Mouse (Mus musculus) right cerebral cortex, postnatal 36 days (tissue): Measurements from ENCODE around the gene Mturn.
A peak's percentile ranks its signal among the peaks of the same experiment; 100 is the strongest.

Experiments used
- DNase-seq, 2 experiments: peaks; one replicate each; pipeline ENCODE4 v3.0.0; 2022; ENCODE audit warnings: low spot score in 2 of 2, mixed read lengths in 1 of 2

The Mturn gene

DNA sequence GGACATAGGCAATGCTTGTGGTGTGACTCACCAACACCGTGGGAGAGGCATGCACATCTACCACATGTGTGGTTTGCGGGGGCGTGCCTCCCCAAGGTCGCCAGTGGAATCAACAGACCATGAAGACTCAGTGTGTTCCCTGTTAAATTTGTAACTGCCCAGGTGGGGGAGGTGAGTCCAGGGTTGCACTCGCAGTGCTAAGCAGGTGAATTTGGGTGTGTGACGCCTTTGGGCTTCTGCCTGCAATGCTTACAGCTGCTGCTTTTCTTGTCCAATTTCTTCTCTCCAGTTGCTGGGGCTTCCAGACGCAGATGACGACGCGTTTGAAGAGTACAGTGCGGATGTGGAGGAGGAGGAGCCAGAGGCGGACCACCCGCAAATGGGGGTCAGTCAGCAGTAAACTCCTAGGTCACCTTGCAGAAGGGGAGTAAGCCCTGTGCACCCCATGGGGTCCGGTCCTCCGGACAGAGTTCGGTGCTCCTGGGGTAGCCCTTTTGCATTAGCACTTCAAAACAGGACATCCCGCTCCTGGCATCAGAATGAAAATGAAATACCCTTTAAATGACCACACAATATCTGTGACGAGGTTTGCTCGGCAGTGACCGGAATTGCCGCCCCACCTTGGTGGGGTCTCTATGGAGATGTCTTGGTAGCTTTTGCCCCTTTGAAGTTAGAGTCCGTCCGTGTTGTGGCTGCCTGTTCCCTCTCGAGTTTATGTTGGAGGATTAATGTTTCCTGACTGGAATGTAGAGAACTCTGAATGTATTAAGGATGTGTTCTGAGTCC lies 17.5 kb downstream of the Mturn start:
- DNase-seq, result peak in 1 of 2 experiments; percentile 48

DNA sequence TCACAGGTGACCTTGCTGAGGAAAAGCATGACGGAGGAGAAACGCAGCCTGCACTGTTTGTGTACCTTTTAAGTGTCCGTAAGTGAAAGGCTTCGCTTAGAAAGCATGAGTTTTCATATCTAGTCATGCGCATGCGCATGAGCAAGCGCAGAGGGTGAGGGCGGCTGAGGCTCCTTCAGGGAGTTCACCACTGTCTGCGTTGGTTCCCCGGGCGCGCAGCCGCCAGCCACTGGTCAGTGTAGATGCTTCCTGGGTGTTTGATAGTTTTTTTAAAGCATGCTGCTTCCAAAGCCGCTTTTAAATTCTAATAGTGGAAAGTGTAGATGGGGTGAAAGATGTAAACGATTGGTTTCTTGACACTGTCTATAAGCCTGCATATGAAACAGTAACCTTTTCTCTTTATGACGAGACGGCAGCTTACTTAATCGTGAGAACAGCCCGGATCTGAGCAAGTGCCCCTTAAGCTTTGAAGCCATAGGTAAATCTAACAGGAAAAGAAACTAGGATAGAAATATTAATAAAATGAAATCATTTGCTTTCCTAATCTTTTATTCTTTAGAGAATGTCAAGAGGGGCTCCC lies 18.1 kb downstream of the Mturn start:
- DNase-seq, result peak; percentile 69 to 78

DNA sequence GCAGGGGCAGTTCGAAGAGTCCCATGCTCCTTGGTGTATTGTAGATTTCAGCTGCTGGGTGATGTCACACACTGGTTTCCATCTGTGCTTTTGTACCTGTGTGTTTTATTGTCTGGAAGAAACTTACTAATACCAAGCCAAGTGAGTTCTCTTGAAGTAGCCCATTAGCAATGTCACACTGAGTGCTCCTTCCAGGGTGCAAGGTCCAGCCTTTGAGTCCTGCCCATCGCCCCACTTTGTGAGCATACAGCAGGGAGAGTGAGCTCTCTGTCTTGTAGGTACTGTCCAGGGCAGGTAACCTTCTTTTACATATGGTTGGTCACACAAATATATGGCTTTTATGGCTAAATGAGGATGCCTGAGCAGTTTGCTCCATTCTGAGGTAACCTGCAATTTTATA lies 19.1 kb downstream of the Mturn start:
- DNase-seq, result no peak

DNA sequence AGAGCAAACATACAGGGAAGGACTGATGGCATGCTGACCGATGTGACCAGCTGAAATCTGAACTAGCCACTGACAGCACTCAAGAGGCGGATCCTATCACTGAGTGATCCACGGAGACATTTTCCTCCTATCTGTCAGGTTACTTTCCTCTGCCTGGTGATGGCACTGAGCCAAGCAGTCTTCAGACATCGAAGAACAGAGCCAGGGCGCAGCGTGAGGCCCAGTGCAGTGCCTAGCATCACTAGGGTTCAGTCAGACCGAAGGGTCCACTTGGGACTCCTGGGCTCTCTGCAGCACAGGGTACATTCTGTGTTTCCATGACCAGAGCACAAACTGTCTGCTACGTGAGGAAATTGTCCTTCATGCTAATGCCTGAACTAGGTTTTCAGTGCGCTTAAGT lies 20.5 kb downstream of the Mturn start:
- no peak for DNase-seq

DNA sequence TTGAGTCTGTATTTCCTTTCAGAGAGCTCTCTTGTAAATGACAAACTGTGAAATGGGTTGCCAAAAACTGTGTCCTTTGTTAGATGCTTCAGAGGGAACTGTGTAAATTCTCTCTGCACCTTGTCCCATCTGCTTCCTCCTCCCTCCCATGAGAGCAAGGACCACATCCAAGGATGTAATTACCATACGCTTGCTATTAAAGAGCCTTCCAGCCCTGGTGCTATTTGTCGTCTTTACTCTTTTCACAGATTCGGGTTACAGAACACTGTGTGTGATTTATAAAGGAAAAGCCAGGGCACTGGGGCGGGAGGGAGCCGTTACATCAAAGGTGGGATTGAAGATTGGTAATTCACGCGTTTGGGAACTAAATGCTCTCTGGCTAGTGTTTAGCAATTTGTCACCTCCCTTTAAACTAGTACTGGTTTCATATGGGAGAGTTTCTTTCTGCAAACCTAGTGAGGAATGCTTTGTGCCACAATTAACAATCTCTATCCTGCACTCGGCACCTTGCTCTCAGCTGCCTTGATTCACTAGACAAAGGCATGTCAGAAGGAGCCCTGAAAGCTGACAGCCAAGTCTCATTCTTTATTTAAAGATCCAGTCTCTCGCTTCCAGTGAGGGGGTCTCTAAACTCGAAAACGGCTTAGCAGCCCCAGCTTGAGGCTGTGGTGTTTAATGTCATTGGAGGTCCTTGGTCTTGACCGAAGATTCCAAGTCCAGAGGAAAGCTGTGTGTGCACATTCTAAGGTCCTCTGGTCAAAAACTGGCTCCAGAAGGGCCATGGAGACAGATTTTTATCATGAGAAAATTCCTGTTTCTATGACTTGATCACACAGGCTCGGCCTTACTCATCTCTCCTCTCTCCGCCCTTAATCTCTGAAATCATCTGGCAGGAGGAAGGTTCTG lies 22.5 kb downstream of the Mturn start:
- no peak for DNase-seq

DNA sequence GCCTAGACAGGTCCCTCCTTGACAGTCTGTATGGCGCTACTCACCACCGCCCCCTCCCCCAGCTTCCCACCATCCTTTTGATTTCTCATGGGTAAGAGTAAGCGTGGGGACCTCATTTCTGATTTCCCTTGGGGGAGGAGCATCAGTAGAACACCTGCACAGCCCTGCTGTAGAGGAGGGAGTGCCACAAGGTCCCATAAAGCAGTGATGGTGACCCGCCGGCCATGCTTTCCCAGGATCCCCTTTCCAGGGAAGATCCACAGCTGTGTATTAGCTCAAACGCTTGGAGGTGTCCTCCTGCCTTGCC lies 23.1 kb downstream of the Mturn start:
- DNase-seq, result no peak

DNA sequence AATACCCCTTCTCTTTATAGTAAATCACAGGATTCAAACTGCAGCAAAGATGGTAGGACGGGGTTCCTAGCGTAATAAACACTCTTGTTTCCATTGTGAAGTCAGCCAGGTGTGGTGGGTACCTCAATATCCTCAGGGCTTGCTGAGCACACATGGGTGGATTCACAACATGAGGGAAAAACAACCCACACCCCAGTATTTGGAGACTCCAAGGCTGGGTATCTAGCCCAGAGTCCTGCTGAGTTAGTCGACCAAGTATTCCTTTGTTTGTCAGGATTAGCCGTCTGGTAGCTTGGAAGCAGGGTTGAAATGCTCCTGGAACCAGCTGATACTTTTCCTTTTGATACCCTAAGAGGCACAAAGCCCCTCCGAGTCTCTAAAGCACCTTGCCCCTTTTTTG lies 23.4 kb downstream of the Mturn start:
- no peak for DNase-seq

DNA sequence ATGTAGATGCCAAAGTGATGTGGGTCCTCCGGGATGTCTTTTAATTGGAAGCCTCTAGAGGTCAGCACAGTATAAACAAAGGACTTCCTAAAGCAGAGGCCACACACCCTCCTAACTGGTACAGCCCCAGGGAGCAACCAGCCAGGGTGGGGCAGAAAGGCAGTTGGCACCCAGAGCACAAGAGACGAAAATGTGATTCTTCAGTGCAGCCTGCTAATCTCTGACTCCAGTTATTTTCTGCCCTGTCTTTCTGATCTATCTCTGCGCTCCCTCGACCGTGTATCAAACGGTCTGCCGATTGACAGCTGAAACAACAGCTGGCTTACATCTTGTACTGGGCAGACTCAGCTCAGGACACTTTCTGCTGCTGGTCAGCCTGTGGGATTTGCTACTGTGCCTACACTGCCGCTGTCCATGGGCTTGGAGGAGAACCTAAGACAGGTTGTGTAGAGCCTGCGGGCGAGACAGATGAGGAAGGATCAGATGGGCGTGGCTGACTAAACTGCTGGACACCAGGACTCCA lies 24.0 kb downstream of the Mturn start:
- no peak for DNase-seq

DNA sequence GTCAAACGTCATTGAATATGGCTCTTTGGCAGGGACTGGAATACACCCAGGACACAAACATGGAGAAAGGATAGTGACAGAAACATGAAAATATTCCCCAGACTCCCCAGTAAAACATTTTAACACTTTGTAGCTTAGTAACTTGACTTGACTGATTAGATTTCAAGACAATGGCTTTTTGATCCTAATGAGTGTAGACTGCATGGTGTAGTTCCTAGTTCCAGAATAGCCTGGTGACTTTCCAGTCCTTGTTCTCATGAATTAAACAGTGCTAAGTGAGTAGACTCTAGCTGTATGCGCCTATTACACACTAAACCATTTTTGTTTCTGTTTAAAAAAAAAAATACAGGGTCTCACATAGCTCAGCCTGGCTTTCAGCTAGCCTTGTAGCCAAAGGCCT lies 24.7 kb downstream of the Mturn start:
- DNase-seq, result no peak

DNA sequence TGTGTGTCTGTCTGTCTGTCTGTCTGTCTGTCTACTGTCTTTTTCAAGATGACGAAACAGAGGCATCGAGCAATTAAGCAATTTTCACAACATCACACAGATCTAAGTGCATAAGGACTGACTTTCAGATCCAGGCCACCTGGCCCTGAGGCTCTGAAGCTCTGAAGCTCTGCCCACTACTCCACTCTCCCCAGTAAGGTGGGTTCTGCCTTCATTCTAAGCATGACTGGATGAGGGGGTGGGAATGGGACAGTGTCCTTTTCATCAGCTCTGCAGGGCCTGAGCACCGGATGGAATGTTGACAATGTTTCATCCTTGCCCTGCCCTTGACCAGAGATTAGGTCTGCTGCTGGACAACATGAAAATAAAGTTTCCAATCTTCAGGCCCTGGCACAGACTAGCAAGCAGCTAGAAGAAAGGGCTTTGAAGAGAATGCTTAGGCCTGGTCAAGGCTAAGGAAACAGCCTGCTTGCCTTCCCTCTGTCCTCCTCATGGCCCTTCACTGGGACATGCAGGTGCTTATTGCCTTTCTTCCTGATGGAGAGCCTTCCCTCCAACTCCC lies 25.3 kb downstream of the Mturn start:
- no peak for DNase-seq

DNA sequence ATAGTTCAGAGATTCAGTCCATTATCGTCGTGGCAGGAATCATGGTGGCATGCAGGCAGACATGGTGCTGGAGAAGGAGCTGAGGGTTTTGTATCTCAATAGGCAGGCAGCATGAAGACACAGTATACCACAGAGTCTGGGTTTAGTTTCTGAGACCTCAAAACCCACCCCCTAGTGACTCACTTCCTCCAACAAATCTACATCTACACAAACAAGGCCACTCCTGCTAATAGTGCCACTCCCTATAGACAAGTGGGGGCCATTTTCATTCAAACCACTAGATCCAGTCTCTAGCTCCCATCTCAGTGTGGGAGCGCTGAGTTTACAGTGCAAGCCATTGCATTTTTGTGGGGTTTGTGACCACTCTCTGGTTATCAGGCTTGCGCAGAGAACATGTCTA lies 27.2 kb downstream of the Mturn start:
- no peak for DNase-seq

DNA sequence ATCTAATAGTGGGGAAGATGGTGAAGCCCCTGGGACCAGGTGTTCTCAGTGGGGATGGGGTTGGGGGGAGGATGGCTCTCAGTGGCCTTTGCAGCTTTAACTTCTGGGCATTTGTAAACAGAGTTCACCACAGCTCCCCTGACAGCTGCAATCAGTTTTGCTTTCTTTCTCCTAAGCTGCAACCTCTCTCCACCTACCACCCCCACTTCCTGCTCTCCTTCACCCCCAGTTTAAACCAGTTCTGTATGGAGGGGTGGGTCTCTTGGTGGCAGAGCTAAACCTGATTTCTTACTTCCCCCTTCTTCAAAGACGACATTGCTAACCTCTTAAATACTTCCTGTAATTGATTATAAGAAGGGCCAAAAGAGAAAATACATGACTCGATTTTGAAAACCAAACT lies 34.3 kb downstream of the Mturn start:
- DNase-seq, result no peak

DNA sequence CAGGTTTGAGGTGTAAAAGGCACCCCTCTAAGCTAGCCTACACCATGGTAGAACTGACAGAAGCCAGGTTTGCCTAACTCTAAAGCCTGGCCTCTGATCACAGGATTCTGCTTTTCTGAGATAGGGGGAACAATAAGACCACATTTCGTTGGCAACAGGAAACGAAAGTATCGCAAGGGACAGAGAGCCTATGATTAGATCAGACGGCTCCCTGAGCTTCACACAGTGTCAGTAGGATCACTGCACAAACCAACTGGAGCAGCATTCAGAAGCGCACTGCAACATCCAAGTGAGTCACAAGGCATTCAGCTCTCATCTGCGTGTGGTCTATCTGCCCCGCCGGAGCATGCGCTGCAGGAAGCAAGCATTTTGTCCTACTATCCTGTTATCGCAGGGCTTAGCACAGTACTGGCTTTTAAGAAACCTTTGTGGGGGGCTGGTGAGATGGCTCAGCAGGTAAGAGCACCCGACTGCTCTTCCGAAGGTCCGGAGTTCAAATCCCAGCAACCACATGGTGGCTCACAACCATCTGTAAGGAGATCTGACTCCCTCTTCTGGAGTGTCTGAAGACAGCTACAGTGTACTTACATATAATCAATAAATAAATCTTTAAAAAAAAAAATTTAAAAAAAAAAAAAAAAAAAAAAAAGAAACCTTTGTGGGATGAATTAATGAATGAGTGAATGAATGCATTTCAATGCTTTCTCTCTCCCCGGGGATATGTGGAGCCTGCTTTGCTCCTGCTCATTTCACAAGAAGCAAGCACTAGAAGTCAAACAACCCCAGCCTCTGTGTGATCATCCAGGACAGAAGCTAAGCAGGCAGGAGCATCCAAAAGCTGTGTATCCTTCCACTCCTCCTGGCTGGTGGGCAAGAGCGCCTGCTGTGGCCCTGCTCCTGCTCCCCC lies 37.6 kb downstream of the Mturn start:
- no peak for DNase-seq

DNA sequence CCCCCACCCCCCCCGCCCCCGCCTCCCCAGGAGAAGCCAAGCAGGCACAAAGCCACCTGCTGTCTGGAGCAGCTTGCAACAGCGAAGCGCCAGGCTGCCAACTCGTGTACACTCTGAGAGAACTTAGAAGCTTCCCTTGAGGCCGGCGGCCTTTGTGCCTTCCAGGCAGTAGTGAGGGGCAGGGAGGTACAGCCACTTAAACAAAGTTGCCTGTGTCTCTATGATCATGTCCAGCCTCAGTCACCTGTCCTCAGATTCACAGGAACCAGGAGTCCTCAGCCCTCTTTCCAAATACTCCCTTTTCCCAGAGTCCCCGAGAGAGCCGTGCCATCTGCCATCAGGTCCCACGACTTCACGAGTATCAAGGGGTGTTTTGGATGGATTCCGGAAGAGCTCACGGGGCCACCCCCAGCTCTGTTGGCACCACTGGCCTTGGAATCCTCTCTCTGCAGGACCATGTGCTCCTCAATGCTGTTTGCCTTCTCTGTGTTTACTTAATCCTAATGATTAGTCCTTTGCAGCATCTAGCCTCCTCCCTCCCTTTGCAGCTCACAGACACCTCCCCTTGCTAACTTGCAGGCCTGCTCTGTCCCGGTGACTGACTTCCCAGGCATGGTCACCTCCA lies 38.4 kb downstream of the Mturn start:
- DNase-seq, result no peak

DNA sequence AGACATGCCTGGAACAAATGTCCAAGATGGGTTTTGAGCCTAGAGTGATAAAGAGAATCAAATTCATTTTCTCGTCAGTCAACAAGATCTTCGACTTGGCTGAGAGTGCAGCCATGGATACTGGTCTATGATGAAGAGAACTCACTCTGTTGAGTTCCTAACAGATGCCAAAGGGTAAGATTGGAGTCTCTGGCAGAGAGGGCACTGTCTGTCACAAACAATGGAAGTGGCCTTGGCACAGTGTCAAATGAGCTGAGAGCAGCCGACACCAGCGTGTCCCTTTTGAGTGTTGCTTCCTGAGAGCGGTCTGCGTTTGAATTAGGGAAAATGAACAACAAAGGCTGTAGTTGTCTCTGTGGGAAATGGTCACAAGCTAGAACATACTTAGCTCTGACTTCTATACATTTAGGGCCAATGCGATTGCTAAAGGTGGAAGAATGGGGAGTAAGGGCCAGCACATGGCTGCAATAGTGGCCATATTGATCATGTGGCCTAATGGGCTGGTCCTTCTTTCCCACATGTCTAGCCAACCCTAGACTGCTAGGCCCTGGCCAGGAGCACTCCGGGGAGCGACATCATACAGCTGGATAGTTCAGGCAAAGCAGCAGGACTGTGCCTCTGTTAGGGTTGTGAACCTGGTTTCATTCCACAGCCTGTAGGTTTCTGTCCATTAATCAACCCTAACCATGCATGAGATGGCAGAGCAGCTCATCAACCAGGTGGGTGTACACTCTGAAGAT lies 39.3 kb downstream of the Mturn start:
- no peak for DNase-seq

DNA sequence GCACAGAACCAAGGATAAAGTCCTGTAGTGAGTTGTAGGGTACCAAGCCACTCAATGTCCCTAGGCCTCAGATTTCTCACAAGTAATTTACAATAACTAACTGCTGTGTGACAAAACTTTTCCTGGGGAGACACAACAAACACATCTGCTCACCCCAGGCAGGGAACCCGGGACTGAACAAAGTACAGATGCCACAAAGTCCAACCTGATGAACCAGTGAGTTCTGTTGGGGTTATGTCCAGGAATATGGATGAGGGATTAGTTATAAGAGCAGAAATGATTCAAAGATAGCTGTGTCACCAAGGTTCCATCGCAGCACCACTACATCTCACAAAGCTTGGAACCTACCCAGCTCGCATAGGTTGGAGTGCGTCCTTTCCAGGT lies 39.8 kb downstream of the Mturn start:
- DNase-seq, result no peak

DNA sequence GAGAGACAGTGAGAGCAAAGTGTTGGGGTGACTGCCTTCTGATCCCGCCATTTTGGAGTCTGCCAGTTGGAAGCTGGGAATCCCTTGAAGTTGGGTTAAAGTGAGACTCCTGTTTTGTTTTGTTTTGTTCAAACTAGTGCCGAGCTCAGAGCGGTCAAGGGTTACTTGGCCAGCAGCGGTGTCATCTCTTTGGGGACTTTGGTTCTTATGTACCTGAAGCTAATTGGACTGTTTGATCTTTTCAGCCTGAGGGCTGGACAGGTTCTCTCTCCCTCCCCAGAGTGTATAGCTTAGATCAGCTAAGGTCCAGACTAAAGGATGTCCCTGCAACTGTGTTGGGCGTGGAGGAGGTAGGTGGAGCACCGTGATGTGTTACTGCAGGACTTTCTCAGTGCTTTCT lies 44.9 kb downstream of the Mturn start:
- DNase-seq, result no peak

DNA sequence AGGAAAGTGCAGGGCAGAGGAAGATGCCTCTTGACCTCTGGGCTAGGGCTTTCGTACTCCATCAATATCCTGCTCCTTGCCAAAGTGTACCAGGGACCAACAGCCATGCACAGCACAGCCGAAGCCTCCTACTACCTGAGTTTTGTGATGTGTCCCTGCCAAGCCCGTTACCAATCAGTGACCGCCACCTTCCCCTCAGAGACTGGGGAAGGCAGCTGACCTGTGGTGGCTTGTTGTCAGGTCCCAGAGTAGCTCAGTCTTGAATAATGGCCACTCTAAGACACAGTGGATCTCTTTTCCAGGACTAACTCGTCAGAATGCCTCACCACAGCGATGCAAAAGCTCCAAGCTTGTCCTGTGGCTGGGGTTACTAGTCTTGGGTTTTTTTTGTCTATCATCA lies 45.4 kb downstream of the Mturn start:
- DNase-seq, result no peak

DNA sequence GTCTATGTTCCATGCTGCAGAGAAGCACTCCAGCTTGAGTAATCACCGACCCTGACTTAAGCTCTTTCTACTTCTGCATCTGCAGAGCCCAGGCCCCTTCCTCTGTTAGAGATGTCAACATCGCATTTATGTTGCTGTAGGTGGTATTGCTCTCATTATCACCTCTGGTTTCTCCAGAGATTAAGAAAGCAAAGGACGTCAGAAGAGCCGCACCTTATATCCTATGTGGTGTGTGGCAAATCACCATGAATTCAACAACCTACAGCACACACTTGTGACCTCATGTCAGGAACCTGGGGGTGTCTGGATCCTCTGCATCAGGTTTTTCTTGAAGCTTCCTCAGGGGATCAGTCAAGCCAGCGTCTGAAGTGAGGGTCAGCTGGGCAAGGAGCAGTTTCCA lies 46.0 kb downstream of the Mturn start:
- DNase-seq, result no peak

DNA sequence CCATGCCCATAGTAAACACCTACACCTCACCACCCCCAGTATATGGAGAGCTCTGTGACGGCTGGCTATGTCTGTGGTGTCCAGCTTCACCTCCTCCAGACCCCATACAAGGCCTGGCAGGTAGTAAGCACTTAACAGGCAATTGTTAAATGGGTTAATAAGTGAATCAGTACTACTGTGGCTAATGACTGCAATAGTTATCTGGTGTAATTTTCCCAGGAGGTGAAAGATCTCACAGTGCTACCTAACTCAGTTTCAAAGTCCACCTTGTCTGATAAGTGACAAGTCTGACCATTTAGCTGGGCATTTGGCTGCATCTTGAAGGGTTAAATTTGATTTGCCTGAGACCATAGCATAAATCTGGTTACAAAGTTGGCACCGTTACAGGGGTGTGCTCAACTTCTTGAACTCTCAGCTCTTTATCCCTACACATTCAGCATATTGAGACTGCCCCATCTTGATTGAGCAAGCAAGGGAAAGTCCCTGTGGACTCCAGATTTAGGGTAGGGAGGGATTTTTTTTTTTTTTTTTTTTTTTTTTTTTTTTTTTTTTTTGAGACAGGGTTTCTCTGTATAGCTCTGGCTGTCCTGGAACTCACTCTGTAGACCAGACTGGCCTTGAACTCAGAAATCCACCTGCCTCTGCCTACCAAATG lies 48.2 kb downstream of the Mturn start:
- no peak for DNase-seq
